Mouse (Mus musculus): ENCODE data around the gene Arhgef16. TPM values are rescaled to one million over a fixed set of nuclear protein-coding genes. Genes with fewer than 3 reads are reported as not detected.

Gene Arhgef16
- polyA plus RNA-seq (2015; fragmentation: Nextera tagmentation; extraction: Ambion mirVana): 1.8 and 5.7 TPM in 2 replicates

DNA sequence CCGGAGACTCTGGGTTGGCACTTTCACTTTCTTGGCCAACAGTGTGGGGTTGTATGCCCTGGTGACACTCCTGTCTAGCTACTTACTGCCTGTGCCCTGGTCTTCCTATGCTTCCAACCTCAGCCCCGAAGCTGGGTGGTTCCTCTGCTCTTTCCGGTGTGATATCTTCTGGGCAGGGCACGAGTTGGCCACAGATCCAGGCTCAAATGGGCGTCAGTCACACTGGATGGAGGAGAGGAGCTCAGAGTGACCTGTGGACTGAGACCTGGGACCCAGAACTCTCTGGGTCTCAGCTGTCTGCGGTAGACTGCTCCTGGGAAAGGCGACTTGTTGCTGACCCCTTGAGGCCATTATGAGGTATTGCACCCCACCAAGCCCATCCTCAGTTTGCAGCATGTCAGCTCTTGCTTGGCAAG lies at the start of gene Arhgef16:
Gene Arhgef16, minus strand, starts transcription at position 211 of the 416 bp plus-strand sequence.
- Histone ChIP-seq H3K9ac (no peak within 1 kb of the TSS), H3K4me1 (replicated peaks) (peaks cover 20% of the 10 kb centered on the region), H3K4me2 (no peak within 1 kb of the TSS), H3K9me3 (replicated peaks) (no peaks in the 10 kb centered on the region), H3K27me3 (peaks cover 33% of the 10 kb centered on the region), H3K27ac (no peak within 1 kb of the TSS), H3K36me3 (no peaks in the 10 kb centered on the region), H3K4me3 (no peak within 1 kb of the TSS)
- WGBS: 22% methylated on average over 7 of the region's 7 CpGs
- ATAC-seq (replicated peaks; ENCODE audit: insufficient number of reproducible peaks, insufficient read depth, low FRiP score, low read depth): peak; percentile 21; the same call in 1 of the 2 replicates

DNA sequence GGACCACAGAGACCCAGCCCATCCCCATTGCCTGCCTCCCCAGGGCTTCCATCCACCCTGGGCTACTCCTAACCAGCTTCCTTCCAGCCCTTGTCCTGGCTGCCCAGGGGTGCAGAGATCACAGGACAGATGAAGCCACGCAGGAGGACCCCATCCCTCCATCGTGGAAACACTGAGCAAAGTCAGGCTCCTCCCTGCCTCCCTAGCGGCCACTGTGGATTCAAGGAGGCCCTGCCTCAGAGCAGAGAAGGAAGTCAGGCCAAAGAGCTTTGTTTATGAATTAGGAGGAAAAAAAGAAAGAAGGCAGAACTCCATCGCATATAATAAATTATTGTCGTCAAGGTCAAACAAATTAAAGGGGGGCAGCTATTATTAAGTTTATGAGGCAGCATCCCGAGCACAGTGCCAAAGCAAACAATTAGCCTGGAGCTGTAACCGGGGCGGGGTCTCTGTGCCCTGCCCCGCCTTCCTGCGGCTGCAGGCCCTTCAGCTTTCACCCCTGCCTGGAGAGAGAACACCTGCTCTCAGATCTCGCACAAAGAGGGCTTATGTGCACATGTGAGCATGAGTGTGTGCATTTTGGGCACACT lies 46.8 kb upstream of the Arhgef16 start:
- H3K27ac ChIP-seq: no peak overlapping the region
- no peak overlapping the region for H3K4me3 ChIP-seq
- H3K4me1 ChIP-seq (replicated peaks): peaks cover 20% of the 10 kb centered on the region
- no peaks in the 10 kb centered on the region for H3K36me3 ChIP-seq
- no peak overlapping the region for H3K9ac ChIP-seq
- H3K4me2 ChIP-seq: no peak overlapping the region
- 0 out of 2 replicates have a peak, but pooled peaks cover 4% of the 10 kb centered on the region for H3K27me3 ChIP-seq
- H3K9me3 ChIP-seq (replicated peaks): no peaks in the 10 kb centered on the region
- WGBS: 53% methylated on average over 11 of the region's 11 CpGs
- 0 out of 2 replicates have a peak, but pooled peaks have one; percentile 5 for ATAC-seq (replicated peaks; ENCODE audit: insufficient number of reproducible peaks, insufficient read depth, low FRiP score, low read depth)

DNA sequence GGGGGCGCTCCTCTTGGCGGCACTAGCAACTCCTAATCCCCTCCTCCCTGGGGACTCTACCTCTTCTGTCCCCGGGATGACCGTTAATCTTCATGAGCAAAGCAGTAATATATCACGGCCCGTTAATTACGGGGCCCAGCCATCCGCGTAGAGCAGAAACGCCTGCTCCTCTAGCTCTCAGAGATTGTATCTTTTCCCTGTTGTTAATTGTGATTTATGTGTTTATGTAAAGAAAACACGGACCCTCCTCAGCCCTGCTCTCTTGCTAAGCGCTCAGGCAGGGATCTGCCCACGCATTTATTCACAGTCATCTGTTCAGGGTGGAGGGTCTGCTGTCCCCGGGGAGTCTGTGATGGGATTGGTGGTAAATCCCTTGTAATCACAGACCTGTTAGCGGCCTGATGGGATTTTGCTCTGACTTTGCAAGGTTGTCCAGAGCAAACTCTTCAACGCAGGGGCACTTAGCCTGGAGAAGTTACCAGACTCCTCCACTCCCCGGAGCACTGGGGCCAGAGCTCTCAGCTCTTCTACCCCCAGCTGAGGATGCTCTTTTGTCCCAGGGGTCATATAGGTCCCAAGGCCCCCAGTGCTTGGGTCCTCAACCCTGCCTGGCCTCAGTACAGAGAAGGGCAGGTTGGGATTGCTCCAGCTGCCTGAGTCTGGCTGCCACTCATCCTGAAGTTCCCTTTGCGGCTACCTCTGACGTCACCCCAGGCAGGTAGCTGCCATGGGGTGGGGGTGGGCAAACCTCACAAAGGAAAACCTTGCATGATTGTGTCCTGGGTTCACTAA lies 45.5 kb upstream of the Arhgef16 start:
- ATAC-seq (replicated peaks; ENCODE audit: insufficient number of reproducible peaks, insufficient read depth, low FRiP score, low read depth): no peak
- Histone ChIP-seq H3K9me3 (replicated peaks) (no peaks in the 10 kb centered on the region), H3K4me3 (no peak overlapping the region), H3K36me3 (peaks cover 6% of the 10 kb centered on the region; the same call in 1 of the 2 replicates), H3K4me1 (replicated peaks) (peaks cover 10% of the 10 kb centered on the region), H3K27me3 (0 out of 2 replicates have a peak, but pooled peaks cover 4% of the 10 kb centered on the region), H3K9ac (no peak overlapping the region), H3K4me2 (no peak overlapping the region), H3K27ac (no peak overlapping the region)
- 55% methylated on average over 19 of the region's 19 CpGs for WGBS

DNA sequence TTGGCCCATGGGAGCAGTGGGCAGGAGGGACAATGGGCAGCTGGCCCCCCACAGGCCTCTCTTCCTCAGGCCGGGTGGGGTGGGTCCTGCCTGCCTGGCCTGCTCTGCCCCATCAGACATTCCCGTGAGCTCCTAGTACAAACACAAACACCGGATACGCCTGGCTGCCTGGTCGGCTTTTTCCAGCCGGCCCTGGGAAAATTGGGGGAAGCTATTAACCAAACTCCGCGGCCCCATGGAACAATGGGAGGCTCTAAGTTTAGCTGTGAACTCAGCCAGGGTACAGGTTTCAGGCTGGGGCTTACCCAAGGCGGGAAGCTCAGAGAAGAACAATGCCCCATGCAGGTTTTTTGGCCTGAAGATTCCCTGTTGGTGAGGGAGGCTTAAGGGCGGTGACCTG lies 35.2 kb upstream of the Arhgef16 start:
- H3K4me1 ChIP-seq (replicated peaks): peaks cover 35% of the 10 kb centered on the region
- no peak overlapping the region for H3K4me3 ChIP-seq
- peak; percentile 53; the same call in 1 of the 2 replicates for ATAC-seq (replicated peaks; ENCODE audit: insufficient number of reproducible peaks, insufficient read depth, low FRiP score, low read depth)
- H3K27me3 ChIP-seq: 0 out of 2 replicates have a peak, but pooled peaks cover 7% of the 10 kb centered on the region
- H3K9ac ChIP-seq: no peak overlapping the region; the same call in 1 of the 2 replicates
- no peak overlapping the region for H3K4me2 ChIP-seq
- H3K36me3 ChIP-seq: peaks cover 5% of the 10 kb centered on the region; the same call in 1 of the 2 replicates
- peak overlapping the region; percentile 67 for H3K27ac ChIP-seq
- H3K9me3 ChIP-seq (replicated peaks): no peaks in the 10 kb centered on the region
- 36% methylated on average over 10 of the region's 10 CpGs for WGBS

DNA sequence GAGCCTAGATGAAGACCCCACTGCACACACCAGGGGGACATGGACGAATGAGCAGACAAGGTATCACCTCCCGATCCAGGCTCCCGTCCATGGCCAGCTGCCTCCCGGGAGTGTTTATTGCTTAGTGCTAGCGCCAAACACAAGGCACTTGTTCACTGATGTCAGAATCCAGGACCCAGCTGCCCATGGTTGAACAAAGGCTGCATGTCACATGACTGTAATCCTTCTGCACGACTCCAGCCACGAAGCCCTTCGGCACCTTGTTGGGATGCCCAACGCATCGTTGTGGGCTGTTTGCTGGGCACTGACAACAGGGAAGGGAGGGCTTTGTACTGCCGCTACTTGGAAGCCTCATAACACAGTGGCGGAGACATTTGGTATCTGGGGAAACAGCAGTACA lies 34.3 kb upstream of the Arhgef16 start, which contains the start of gene B230104I21Rik:
Gene B230104I21Rik, plus strand, starts transcription at position 367 of the 400 bp plus-strand sequence.
- Histone ChIP-seq H3K36me3 (no peaks in the 10 kb centered on the region), H3K27ac (peak within 1 kb of the TSS; percentile 67), H3K27me3 (0 out of 2 replicates have a peak, but pooled peaks cover 7% of the 10 kb centered on the region), H3K4me1 (replicated peaks) (peaks cover 43% of the 10 kb centered on the region), H3K9me3 (replicated peaks) (no peaks in the 10 kb centered on the region), H3K4me3 (peak within 1 kb of the TSS; percentile 26; the same call in 1 of the 2 replicates), H3K4me2 (peak within 1 kb of the TSS; percentile 51), H3K9ac (no peak within 1 kb of the TSS; the same call in 1 of the 2 replicates)
- ATAC-seq (replicated peaks; ENCODE audit: insufficient number of reproducible peaks, insufficient read depth, low FRiP score, low read depth): no peak
- WGBS: 74% methylated on average over 12 of the region's 12 CpGs

DNA sequence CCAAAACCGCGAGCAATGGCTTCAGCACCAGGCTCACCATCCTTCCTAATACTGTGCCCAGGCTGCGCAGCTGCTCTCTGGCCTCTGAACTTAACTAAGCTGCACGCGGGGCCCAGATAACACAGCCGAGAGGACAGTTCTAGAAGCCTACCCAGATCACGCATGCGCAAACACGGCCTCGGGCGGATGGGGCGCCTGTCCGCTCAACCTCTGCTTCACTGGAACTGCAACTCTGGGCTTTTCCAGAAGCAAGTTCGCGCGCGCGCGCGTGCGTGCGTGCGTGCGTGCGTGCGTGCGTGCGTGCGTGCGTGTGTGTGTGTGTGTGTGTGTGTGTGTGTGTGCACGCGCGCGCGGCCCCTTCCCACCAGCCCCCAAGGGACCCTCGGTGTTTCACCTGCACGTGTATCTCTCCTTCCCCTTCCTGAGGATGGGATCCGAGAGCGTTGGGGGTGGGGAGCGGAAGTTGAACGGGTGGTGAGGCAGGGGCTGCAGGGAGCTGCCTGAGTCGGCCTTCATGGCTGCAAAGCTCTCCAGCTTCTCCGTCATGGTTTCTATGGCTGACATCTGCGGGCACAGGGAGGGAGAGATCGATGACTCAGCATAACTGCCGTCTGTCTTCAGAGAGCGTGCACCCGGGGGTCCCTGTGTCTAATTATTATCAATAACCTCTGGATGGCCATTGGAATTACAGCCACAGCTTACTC lies 33.4 kb upstream of the Arhgef16 start:
- ATAC-seq (replicated peaks; ENCODE audit: insufficient number of reproducible peaks, insufficient read depth, low FRiP score, low read depth): no peak
- peak overlapping the region; percentile 20 for H3K9ac ChIP-seq
- WGBS: 56% methylated on average over 48 of the region's 48 CpGs
- no peak overlapping the region; the same call in 1 of the 2 replicates for H3K27ac ChIP-seq
- 0 out of 2 replicates have a peak, but pooled peaks cover 7% of the 10 kb centered on the region for H3K27me3 ChIP-seq
- no peaks in the 10 kb centered on the region for H3K36me3 ChIP-seq
- H3K4me3 ChIP-seq: peak overlapping the region; percentile 26; the same call in 1 of the 2 replicates
- H3K4me1 ChIP-seq (replicated peaks): peaks cover 50% of the 10 kb centered on the region
- H3K9me3 ChIP-seq (replicated peaks): no peaks in the 10 kb centered on the region
- H3K4me2 ChIP-seq: peak overlapping the region; percentile 51

DNA sequence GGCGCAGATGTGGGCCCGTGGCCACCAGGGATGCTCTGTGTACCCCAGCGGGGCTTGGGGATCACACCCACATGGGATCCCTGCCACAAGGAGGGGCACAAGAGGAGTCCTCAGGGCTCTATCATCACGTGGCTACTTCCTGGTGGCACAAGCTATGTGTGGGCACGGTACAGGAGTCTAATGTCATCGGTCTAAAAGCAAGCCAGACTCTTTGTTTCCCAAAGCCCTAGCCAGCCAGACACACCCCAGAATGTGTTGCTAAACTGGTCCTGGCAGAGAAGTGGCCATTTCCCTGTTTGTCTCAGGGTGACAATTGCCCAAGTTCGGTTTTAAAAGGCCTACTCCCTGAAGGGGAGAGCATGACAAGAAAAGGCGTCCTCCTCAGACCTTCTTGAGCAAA lies 31.8 kb upstream of the Arhgef16 start:
- Histone ChIP-seq H3K4me3 (no peak overlapping the region), H3K9ac (no peak overlapping the region), H3K9me3 (replicated peaks) (no peaks in the 10 kb centered on the region), H3K4me1 (replicated peaks) (peaks cover 62% of the 10 kb centered on the region), H3K36me3 (no peaks in the 10 kb centered on the region), H3K27ac (peak overlapping the region; percentile 64), H3K27me3 (peaks cover 4% of the 10 kb centered on the region; the same call in 1 of the 2 replicates), H3K4me2 (no peak overlapping the region)
- no peak for ATAC-seq (replicated peaks; ENCODE audit: insufficient number of reproducible peaks, insufficient read depth, low FRiP score, low read depth)
- WGBS: 58% methylated on average over 8 of the region's 8 CpGs

DNA sequence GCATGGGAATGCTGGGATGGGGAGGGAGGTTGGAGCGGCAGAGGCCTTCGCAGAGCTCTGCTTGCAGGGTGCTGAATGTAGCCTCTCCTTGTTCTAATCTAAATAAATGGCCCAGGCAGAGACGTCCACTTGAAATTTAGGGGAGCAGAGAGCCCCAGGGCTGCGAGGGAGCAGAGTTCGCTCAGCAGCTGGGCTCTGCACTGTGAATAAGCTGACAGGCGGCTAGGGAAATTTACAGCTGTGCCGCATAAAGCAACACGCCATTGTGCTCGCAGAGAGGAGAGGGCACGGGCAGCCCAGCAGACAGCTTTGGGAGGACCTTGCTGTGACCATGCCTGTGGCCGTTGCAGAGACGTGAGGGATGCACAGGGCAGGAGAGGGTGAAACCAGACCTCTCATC lies 29.8 kb upstream of the Arhgef16 start:
- Histone ChIP-seq H3K9ac (no peak overlapping the region), H3K27ac (peak overlapping the region; percentile 96), H3K36me3 (peaks cover 3% of the 10 kb centered on the region; the same call in 1 of the 2 replicates), H3K4me2 (no peak overlapping the region), H3K27me3 (peaks cover 10% of the 10 kb centered on the region; the same call in 1 of the 2 replicates), H3K9me3 (replicated peaks) (no peaks in the 10 kb centered on the region), H3K4me3 (no peak overlapping the region), H3K4me1 (replicated peaks) (peaks cover 52% of the 10 kb centered on the region)
- 57% methylated on average over 12 of the region's 12 CpGs for WGBS
- no peak for ATAC-seq (replicated peaks; ENCODE audit: insufficient number of reproducible peaks, insufficient read depth, low FRiP score, low read depth)

DNA sequence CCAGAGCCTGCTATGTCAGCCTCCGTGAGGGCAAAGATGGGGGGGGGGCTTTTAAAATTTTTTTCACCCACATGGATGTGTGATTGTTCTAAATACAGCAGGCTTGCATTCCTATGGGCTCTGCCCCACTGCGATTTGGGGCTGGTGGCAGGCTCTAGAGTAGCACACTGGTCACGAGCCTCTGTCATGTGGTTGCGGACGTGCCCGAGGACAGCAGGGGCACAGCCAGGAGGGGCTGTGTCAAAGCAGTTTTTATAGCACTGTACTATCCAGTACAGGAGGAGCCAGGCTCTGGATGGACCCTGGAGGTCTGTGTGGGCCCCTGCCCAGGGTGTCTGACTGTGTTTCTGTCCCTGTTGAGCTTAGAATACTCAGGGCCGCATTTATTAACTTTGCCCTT lies 28.5 kb upstream of the Arhgef16 start:
- H3K27me3 ChIP-seq: peaks cover 10% of the 10 kb centered on the region; the same call in 1 of the 2 replicates
- peak; percentile 91 for ATAC-seq (replicated peaks; ENCODE audit: insufficient number of reproducible peaks, insufficient read depth, low FRiP score, low read depth)
- no peak overlapping the region for H3K4me2 ChIP-seq
- H3K27ac ChIP-seq: peak overlapping the region; percentile 96
- H3K4me3 ChIP-seq: no peak overlapping the region
- H3K4me1 ChIP-seq (replicated peaks): peaks cover 60% of the 10 kb centered on the region
- WGBS: 50% methylated on average over 7 of the region's 7 CpGs
- H3K36me3 ChIP-seq: peaks cover 3% of the 10 kb centered on the region; the same call in 1 of the 2 replicates
- H3K9ac ChIP-seq: 0 out of 2 replicates have a peak overlapping the region, but pooled peaks have one; percentile 20
- H3K9me3 ChIP-seq (replicated peaks): no peaks in the 10 kb centered on the region

DNA sequence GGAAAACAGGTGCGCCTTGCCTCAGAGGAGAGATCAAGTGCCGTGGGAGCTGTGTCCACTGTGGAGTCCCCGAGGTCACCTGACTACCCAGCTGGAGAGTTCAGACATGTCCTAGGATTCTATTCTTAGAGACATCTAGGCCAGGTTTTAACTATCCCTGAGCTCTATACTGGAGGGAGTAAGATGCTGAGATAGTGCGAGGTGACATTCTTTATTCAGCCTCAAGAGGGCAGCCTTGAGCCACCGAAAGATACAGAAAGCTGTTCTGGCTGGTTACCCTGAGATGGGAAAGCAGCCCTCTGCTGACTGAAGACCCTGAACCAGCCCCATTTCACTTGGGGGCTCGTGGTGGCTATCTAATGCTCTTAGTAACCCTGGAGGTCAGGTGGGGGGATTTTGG lies 27.4 kb upstream of the Arhgef16 start:
- WGBS: 9% methylated on average over 6 of the region's 6 CpGs
- 0 out of 2 replicates have a peak, but pooled peaks have one; percentile 2 for ATAC-seq (replicated peaks; ENCODE audit: insufficient number of reproducible peaks, insufficient read depth, low FRiP score, low read depth)
- H3K9ac ChIP-seq: peak overlapping the region; percentile 18; the same call in 1 of the 2 replicates

More for the DNA sequence above, 27.4 kb upstream of the Arhgef16 start:
- peaks cover 10% of the 10 kb centered on the region; the same call in 1 of the 2 replicates for H3K27me3 ChIP-seq
- no peak overlapping the region for H3K4me3 ChIP-seq
- H3K4me2 ChIP-seq: no peak overlapping the region
- peaks cover 49% of the 10 kb centered on the region for H3K4me1 ChIP-seq (replicated peaks)
- H3K27ac ChIP-seq: peak overlapping the region; percentile 96
- H3K9me3 ChIP-seq (replicated peaks): no peaks in the 10 kb centered on the region
- peaks cover 3% of the 10 kb centered on the region; the same call in 1 of the 2 replicates for H3K36me3 ChIP-seq

All from heart, embryonic 15.5 days (tissue).